Mouse (Mus musculus): ENCODE measurements around the gene Pkd2l1. TPM values are rescaled to one million over a fixed set of nuclear protein-coding genes. Genes with fewer than 3 reads are reported as not detected.

Gene Pkd2l1
- total RNA-seq, 2 experiments from 2014 or later = 0.15 to 0.31 TPM

- DNase-seq (ENCODE audit: low spot score in 2 of 2) = no peak
- H3K4me3 ChIP-seq = no peak overlapping the region
- peak; percentile 54 for TF ChIP-seq CTCF (conservative IDR thresholded peaks at IDR 0.05)
- no peak overlapping the region for H3K27ac ChIP-seq
Measured at GRCm38 (mm10) chr19:44111706-44112105, 80.5 kb downstream of the Pkd2l1 start.

GRCm38 (mm10) chr19:44110356-44110755, 81.9 kb downstream of the Pkd2l1 start:
- Histone ChIP-seq H3K4me3 (no peak overlapping the region), H3K27ac (no peak overlapping the region)
- no peak for DNase-seq (ENCODE audit: low spot score in 2 of 2)
- TF ChIP-seq CTCF (conservative IDR thresholded peaks at IDR 0.05) = no peak

- no peak overlapping the region for H3K4me3 ChIP-seq
- DNase-seq (ENCODE audit: low spot score in 2 of 2) = no peak
- peak overlapping the region; percentile 0; the same call in 1 of the 2 replicates for H3K27ac ChIP-seq
- no peak for TF ChIP-seq CTCF (conservative IDR thresholded peaks at IDR 0.05)
Measured at GRCm38 (mm10) chr19:44108996-44109395, 83.2 kb downstream of the Pkd2l1 start.

- no peak for TF ChIP-seq CTCF (conservative IDR thresholded peaks at IDR 0.05)
- no peak for DNase-seq (ENCODE audit: low spot score in 2 of 2)
- Histone ChIP-seq H3K4me3 (peak overlapping the region; percentile 92), H3K27ac (peak overlapping the region; percentile 95)
Measured at GRCm38 (mm10) chr19:44107661-44108521, 84.4 kb downstream of the Pkd2l1 start.

GRCm38 (mm10) chr19:44106831-44107660, 85.2 kb downstream of the Pkd2l1 start, which contains the start of gene Chuk:
Chuk (minus strand) TSS chr19:44107480.
- Histone ChIP-seq H3K4me3 (peak within 1 kb of the TSS; percentile 92), H3K27ac (peak within 1 kb of the TSS; percentile 95)
- no peak for TF ChIP-seq CTCF (conservative IDR thresholded peaks at IDR 0.05)
- peak; percentile 94 to 96 for DNase-seq (ENCODE audit: low spot score in 2 of 2)

GRCm38 (mm10) chr19:44104393-44104792, 87.8 kb downstream of the Pkd2l1 start:
- H3K4me3 ChIP-seq = no peak overlapping the region
- H3K27ac ChIP-seq = no peak overlapping the region
- DNase-seq (ENCODE audit: low spot score in 2 of 2) = no peak
- no peak for TF ChIP-seq CTCF (conservative IDR thresholded peaks at IDR 0.05)

GRCm38 (mm10) chr19:44103001-44103400, 89.2 kb downstream of the Pkd2l1 start:
- no peak for TF ChIP-seq CTCF (conservative IDR thresholded peaks at IDR 0.05)
- Histone ChIP-seq H3K4me3 (no peak overlapping the region), H3K27ac (no peak overlapping the region)
- no peak for DNase-seq (ENCODE audit: low spot score in 2 of 2)

GRCm38 (mm10) chr19:44100840-44101239, 91.4 kb downstream of the Pkd2l1 start:
- DNase-seq (ENCODE audit: low spot score in 2 of 2) = no peak
- H3K27ac ChIP-seq = no peak overlapping the region
- no peak overlapping the region for H3K4me3 ChIP-seq
- no peak for TF ChIP-seq CTCF (conservative IDR thresholded peaks at IDR 0.05)

Other genes starting within 250 kb of the Pkd2l1 start
- gene Cpn1, start 205.9 kb downstream of the Pkd2l1 start, total RNA-seq (2021) = under 1 TPM in 1 of 2 experiments, not detected in 1; 0.36 TPM
- gene Cyp2c23, start 163.2 kb downstream of the Pkd2l1 start, total RNA-seq (2021) = not detected
- 10 to 100 TPM; 17.8 to 20.4 TPM for gene Erlin1, start 122.7 kb downstream of the Pkd2l1 start, total RNA-seq (2021)
- 10 to 100 TPM; 47.1 to 58.0 TPM for gene Chuk, start 85.0 kb downstream of the Pkd2l1 start, total RNA-seq (2021)
- 10 to 100 TPM; 18.0 to 19.4 TPM for gene Cwf19l1, start 56.6 kb downstream of the Pkd2l1 start, total RNA-seq (2021)
- 10 to 100 TPM; 58.3 to 60.8 TPM for gene Bloc1s2, start 46.0 kb downstream of the Pkd2l1 start, total RNA-seq (2021)
- gene Scd3, start 10.8 kb upstream of the Pkd2l1 start, total RNA-seq (2021) = 1 to 10 TPM; 1.6 to 2.2 TPM
- 100 to 1,000 TPM; 597 to 622 TPM for gene Scd2, start 101.2 kb upstream of the Pkd2l1 start, total RNA-seq (2021)
- 1 to 10 TPM; 2.3 to 2.5 TPM for gene Scd4, start 140.7 kb upstream of the Pkd2l1 start, total RNA-seq (2021)
- 100 to 1,000 TPM; 139 TPM for gene Scd1, start 215.4 kb upstream of the Pkd2l1 start, total RNA-seq (2021)